Mouse (Mus musculus) gastrocnemius, adult 2 months (tissue): Measurements from ENCODE around the gene Fancl. TPM values are rescaled to one million over a fixed set of nuclear protein-coding genes. Genes with fewer than 3 reads are reported as not detected.
"Not testable (repeated sequence)": the region's sequence is repeated elsewhere in the genome, so short reads cannot be mapped to it uniquely, and the experiment has no call there.

Experiments
- DNase-seq: peaks from one replicate; pipeline ENCODE4 v3.0.0; 2022
- H3K27ac ChIP-seq: fragments of 200-600 bp; 2 replicates; pipeline ENCODE4 v1.8.1; 2022; ENCODE audit warnings: mild to moderate bottlenecking
- H3K4me3 ChIP-seq: fragments of 200-600 bp; 2 replicates; pipeline ENCODE4 v1.8.1; 2022; ENCODE audit warnings: mild to moderate bottlenecking, moderate library complexity
- CTCF ChIP-seq: fragments of 200-600 bp; IDR thresholded peaks from 2 replicates; pipeline ENCODE4 v1.8.1; 2022; ENCODE audit warnings: antibody characterized with exemption, mild to moderate bottlenecking, moderate library complexity
- intact Hi-C: fragments of 180-260 bp; cut with DNase I; formaldehyde crosslinking; loops from one replicate; pipeline ENCODE4 v1.15.1; 2025
- long read RNA-seq, 2 experiments: library from polyadenylated mRNA; stranded (forward); transcript quantifications; one replicate each; pipeline ENCODE4 v2.0.0; 2021
- total RNA-seq, 2 experiments: library from RNA; stranded (reverse); gene quantifications; 2 replicates each; pipeline ENCODE4 v1.2.3; 2021

The Fancl gene
- total RNA-seq: 1 to 10 TPM; 3.2 to 4.6 TPM
- long read RNA-seq, experiment 1: 0 reads
- long read RNA-seq, experiment 2: 0 reads

DNA sequence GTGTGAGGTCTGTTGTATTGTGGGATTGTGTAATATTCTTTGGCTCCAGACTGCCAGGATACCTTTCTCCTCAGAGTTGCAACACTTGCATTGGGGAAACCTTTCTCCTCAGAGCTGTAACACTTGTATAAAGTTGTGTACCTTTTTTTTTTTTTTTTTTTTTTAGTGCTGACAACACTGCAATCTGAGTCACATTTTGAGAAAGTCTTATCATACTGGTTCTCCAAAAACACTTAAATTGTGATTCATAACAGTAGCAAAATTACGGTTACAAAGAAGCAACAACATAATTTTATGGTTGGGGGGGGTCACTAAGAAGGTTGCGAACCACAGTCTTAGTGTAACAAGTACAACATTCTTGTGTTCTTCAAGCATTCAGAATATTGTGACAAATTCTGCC, at the start of gene Fancl:
Gene Fancl (plus strand): TSS at position 165 of the 400 bp plus-strand sequence.
- no peak for DNase-seq
- TF ChIP-seq CTCF: no peak
- Histone ChIP-seq H3K4me3 (peak within 1 kb of the TSS; percentile 89), H3K27ac (peak within 1 kb of the TSS; percentile 95)
- intact Hi-C loops: loop anchor here (10.0 kb wide), 1 partner anchor 209 kb away; the partner anchor contains the start of genes Gm6899 and Vrk2

DNA sequence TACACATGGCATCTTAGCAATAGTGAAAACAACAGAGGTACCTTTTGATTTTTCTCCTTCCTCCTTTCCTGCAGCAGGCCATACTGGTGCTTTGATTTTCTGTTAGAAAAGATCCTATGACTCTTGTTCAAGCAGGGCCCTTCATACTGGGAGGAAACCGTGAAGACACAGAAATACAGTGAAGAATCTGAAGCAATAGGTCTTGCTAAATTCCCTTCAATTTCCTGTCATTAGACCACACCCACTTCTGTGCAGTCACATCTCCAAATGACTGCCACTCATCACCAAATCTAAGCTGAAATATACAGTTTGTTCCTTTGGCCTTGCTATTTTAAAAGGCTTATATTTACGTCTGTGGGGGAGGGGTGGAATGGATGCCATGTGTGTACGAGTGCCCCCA, 49.1 kb upstream of the Fancl start:
- no peak for DNase-seq

DNA sequence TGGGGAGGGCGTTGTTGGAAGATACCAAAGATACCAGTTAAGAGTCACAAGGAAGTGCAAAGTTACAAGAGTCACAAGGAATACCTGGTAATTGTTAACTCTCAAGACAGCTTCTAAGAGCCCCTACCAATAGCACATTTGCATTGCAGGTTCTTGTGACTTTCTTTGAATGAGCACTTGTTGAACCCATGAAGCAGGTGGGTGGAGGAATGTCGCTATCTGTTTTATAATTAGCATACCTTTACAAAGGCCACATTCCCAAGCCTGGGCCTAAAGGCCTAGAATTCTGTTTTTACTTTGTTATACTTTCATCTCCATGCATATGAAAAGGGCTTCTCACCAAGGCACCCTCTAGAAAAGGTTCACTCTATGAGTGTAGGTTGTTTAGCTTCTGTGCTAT, 15.8 kb upstream of the Fancl start:
- DNase-seq, intact Hi-C loops, H3K4me3 ChIP-seq, H3K27ac ChIP-seq: not testable (repeated sequence)

More for the DNA sequence above, 49.1 kb upstream of the Fancl start:
- Histone ChIP-seq H3K4me3 (no peak overlapping the region), H3K27ac (no peak overlapping the region)
- TF ChIP-seq CTCF: no peak
- intact Hi-C loops: no loop called here

DNA sequence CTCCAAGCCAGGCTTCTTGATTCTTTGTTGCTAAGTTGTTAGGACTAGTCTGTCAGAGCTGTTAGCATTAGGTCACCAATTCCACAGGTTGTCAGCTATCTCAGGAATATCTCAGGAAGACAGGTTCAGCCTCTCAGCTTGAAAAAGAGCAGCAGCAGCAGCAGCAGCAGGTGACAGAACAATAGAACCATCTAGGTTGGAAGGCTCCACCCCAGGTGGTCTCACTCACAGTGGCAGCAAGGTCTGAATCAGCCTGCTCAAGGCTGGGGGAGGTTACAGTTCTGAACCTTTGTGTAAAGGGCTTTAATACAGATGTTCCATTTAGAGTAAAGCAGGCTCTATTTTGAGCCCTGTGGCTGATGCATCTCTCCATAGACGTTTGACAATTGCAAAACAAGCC, 14.0 kb upstream of the Fancl start:
- DNase-seq, intact Hi-C loops, H3K27ac ChIP-seq, H3K4me3 ChIP-seq: not testable (repeated sequence)

DNA sequence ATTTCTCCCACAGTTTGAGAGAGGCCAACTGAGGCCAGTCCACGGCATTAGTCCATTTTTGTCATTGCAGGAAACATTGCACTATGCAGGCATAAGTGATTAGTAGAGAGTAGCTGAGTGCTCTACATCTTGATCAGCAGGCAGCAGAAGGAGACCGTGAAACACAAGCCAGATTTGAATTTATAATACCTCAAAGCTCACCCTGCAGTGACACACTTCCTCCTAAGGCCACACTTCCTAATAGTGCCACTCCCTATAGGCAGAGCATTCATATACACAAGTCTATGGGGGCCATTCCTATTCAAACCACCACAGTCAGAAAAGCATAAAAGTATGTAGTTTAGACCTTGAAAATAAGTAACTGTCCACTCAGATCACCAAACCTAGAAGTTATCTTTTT, 11.8 kb upstream of the Fancl start:
- intact Hi-C loops: no loop called here
- no peak overlapping the region for H3K27ac ChIP-seq
- no peak for DNase-seq
- no peak for TF ChIP-seq CTCF
- no peak overlapping the region for H3K4me3 ChIP-seq

DNA sequence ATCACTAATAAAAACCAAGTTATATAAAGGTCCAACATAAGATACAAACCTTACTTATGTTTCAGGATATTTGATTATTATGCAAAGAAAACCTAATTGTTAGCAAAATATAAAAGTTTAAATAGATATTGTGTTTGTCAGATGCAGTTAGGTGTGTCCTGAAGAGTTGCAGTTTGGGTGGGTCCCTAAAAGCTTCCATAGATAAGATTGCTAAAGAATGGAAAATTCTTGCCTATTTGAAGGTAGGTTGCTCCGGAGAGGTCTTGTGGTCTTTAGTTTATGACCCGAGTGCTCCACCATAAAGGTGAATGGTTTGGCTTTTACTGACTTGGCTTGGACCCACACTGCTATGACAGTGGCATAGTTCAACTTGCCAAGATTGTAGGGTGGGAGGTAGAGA, 7.9 kb upstream of the Fancl start:
- Histone ChIP-seq H3K4me3 (no peak overlapping the region), H3K27ac (no peak overlapping the region)
- intact Hi-C loops: no loop called here
- no peak for TF ChIP-seq CTCF
- DNase-seq: no peak

DNA sequence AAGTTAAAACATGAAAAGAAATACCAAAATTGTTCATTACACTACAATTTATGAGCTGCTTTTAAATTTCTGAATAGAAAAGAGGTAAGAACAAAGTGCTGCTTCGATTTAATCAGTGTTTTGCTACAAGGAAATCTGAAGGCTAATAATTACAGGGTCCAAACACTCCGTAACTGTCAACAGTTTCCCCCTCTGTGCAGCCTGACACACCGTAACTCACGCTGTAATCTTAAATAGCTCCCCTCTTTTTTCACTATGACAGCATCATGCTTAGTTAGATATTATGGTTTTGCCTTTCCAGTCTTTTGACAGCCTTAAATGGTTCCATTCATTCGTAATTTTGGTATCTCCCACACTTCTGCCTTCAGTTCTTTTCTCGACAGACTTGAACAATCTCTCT, 4.4 kb upstream of the Fancl start:
- no peak for DNase-seq
- no peak for TF ChIP-seq CTCF
- H3K4me3 ChIP-seq: no peak overlapping the region
- no peak overlapping the region for H3K27ac ChIP-seq
- intact Hi-C loops: loop anchor here (10.0 kb wide), 1 partner anchor 213 kb away; the partner anchor contains the start of genes Gm6899 and Vrk2

DNA sequence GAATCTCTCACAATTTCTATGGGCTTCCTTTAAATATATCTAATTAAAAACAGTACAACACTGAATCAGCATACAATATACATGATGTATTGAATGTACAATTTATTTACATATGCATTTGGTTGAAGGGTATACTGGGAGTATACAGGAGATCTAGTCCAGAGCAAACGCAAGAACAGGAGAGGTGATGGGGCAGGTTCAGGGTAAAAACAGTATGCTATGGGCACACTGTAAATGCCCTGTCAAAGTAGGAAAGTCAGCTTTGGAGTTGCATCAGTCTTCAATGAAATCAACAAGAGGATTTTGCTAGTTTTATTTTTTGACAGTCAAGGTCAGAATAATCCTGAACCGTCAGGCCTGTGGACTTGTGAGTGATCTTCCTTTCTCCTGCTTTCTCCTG, 743 bp downstream of the Fancl start:
- H3K27ac ChIP-seq: peak overlapping the region; percentile 95
- peak overlapping the region; percentile 89 for H3K4me3 ChIP-seq
- intact Hi-C loops: loop anchor here (10.0 kb wide), 1 partner anchor 208 kb away; the partner anchor contains the start of genes Gm6899 and Vrk2
- DNase-seq: no peak
- no peak for TF ChIP-seq CTCF

DNA sequence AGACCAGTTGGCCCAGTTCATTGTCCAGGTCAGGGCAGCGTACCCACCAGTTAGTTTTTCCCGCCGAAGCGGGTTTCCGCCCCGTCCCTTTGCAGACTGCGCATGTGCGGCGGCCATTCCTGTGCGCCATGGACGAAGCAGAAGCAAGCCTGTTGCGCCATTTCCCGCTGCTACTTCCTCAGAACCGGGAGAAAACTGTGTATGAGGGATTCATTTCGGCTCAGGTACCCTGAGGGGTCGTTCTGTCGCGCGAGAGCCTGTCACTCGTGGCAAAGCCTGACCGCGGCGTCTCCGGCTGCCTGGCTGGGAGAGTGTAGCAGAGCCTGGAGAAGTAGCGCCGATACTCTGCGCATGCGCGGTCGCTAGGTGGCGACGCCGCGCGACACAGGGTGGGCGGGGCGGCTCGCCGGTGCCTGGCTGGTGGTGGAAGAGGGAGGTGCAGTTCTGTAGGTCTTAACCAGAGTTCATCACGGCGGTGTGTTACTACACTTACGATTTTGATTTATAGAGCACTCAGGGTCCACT, 1.2 kb downstream of the Fancl start:
- peak; percentile 39 for TF ChIP-seq CTCF
- H3K27ac ChIP-seq: peak overlapping the region; percentile 95
- peak overlapping the region; percentile 89 for H3K4me3 ChIP-seq
- peak; percentile 94 for DNase-seq
- intact Hi-C loops: loop anchor here (10.0 kb wide), 1 partner anchor 208 kb away; the partner anchor contains the start of genes Gm6899 and Vrk2

DNA sequence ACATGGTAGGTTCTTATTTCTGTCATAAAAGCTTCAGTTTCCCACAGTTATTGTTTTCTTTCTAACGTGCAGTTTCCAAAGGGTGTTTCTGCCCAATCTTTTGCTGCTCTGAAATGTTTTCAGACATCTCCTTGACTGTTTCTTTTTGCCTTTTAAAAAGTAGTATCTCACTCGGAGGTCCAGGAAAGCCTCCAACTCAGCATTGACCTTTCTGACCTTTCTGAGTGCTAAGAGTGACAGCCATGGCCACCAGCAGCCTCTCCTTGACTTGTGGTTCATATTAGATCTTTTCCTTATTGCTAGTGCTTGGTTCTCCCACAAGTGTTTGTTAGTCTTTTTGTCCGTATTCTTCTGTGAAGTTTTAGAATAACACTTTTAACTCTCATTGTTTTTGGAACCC, 9.6 kb downstream of the Fancl start:
- Histone ChIP-seq H3K27ac (no peak overlapping the region), H3K4me3 (no peak overlapping the region)
- intact Hi-C loops: no loop called here
- TF ChIP-seq CTCF: no peak
- DNase-seq: no peak

DNA sequence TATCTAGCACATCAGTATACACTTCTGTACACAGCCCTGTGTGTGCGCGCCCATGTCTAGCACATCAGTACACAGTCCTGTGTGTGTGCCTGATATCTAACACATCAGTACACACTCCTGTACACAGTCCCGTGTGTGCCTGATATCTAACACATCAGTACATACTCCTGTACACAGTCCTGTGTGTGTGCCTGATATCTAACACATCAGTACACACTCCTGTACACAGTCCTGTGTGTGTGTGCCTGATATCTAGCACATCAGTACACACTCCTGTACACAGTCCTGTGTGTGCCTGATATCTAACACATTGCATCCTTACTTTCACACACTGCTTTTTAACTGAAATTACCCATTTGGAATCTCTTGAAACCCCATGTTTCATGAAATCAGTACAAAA, 27.0 kb downstream of the Fancl start:
- DNase-seq: no peak
- Histone ChIP-seq H3K4me3 (no peak overlapping the region), H3K27ac (no peak overlapping the region)
- TF ChIP-seq CTCF: no peak
- intact Hi-C loops: no loop called here

DNA sequence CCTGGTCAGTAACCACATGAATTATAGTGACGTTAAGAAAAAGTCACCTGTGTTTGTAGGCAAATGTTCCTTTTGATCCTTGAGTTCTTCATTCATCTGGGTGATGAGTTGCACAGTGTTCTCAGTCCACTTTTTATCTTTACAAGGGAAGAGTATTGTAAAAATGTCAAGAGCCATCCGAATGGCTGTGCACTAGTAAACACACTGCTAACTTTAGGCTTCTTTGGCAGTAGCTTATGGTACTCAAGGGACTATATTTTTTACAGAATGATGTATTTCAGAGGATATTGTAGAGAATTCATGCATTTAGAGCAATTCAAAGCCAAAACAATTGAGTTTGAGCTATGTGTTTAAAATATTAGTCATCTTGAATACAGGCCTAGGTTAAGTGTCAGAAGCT, 35.5 kb downstream of the Fancl start:
- no peak for TF ChIP-seq CTCF
- no peak overlapping the region for H3K4me3 ChIP-seq
- no peak for DNase-seq
- intact Hi-C loops: no loop called here
- H3K27ac ChIP-seq: no peak overlapping the region

DNA sequence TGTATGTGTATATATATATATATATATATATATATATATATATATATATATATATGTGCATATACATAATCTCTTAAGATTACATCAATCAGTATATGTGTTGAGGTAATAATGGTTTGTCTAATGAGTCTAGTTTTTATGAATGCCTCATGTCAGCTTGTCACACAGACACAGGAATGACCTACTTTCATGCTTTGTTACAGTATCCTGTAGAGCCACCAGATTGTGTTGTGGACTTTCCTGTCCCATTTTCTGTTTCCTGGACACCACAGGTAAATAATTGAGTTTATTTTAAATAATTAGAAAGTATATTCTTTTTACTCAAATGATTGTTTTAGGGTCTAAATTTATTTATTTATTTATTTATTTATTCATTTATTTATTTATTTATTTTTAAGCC, 48.3 kb downstream of the Fancl start:
- intact Hi-C loops: no loop called here
- no peak for DNase-seq
- Histone ChIP-seq H3K4me3 (no peak overlapping the region), H3K27ac (no peak overlapping the region)
- TF ChIP-seq CTCF: no peak

DNA sequence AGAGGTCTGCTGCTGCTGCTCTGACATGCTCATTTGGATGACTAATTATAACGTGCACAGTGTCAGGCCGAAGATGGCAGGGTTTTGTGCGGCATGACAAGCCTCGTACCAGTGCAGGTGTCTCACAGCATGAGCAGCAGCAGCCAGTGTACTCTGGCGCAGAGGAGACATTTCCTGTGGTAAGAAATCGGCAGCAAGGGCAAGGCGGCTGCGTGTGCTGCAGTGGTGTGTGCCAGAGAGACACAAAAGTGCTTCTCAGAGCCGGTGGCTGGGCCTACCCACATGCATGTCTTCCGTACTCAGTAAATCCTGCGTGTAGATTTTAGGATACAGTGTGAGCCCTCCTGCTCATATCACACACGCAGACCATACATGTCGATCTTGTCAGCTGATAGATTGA, 51.9 kb downstream of the Fancl start:
- intact Hi-C loops: no loop called here
- H3K4me3 ChIP-seq: no peak overlapping the region
- DNase-seq: no peak
- H3K27ac ChIP-seq: no peak overlapping the region
- no peak for TF ChIP-seq CTCF

DNA sequence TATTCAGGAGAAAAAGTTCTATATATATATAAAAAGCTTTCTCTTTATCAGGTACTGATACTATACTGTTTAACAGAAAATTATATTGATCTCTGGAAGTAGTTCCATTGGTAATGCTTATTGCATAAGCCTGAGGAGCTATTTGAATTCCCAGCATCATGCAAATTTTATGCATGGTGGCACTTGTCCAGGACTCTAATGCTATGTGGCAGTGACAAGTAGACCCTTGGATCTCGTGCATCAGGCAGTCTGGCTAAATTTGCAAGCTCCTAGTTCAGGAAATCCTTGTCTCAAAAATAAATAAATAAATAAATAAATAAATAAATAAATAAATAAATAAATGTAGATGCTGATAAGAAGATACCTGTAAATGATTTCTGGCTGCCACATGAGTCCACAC, 55.2 kb downstream of the Fancl start:
- H3K4me3 ChIP-seq: no peak overlapping the region
- intact Hi-C loops: no loop called here
- no peak for DNase-seq
- H3K27ac ChIP-seq: no peak overlapping the region
- TF ChIP-seq CTCF: no peak
